Mouse (Mus musculus): ENCODE measurements at regions not wholly inside any gene's neighbourhood (a gene's known extent, or its start where the extent isn't known, plus 50 kb on each side); places are given as distances from the start of the nearest gene placed in this dataset.

GRCm38 (mm10) chr10:120666202-120666860 is 190.1 kb upstream of the Hmga2 start:
- TF ChIP-seq EP300 (IDR thresholded peaks at IDR 0.05; ENCODE audit: low read depth) (no peak), CTCF (IDR thresholded peaks at IDR 0.05; ENCODE audit: low read depth) (no peak)
